Mouse (Mus musculus) thymus, adult 2 months (tissue): ENCODE measurements at regions not wholly inside any gene's neighbourhood (a gene's known extent, or its start where the extent isn't known, plus 50 kb on each side); places are given as distances from the start of the nearest gene placed in this dataset.

Experiments used
- CTCF ChIP-seq: fragments of 200-500 bp; IDR thresholded peaks from 2 replicates; pipeline ENCODE4 v1.5.1; 2012; ENCODE audit warnings: mild to moderate bottlenecking, control low read depth, low read length, moderate library complexity, borderline replicate concordance; ENCODE audit not compliant: control insufficient read depth, poor library complexity, insufficient read depth; ENCODE audit errors: extremely low read depth
- POLR2A ChIP-seq: fragments of 200-500 bp; IDR thresholded peaks from 2 replicates; pipeline ENCODE4 v1.6.1; 2012; ENCODE audit warnings: mild to moderate bottlenecking, low read length, control low read depth, moderate library complexity; ENCODE audit not compliant: control insufficient read depth, poor library complexity, insufficient read depth; ENCODE audit errors: extremely low read depth

DNA sequence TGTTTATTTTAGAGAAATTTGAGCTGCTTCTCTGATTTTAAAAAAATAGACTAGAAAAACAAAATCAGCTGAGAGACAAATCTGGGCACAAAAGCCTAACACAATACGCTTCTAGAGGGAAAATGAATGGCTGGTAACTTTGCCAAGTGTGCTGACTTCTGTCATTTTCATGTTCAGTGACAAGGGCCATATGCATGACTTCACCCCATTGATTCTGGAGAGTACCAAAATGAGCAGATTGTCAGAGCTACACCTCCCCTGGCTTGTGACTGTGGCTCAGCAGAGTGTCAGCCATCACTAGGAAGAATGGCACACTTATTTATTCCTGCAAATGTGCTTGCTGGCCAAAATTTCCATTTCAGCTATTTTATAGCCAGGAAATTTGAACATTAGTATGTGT, 112.9 kb upstream of the Nyap2 start:
- TF ChIP-seq CTCF (no peak), POLR2A (no peak)
